Mouse (Mus musculus) kidney, postnatal 0 days (tissue): ENCODE data around the gene Esp8. TPM values are rescaled to one million over a fixed set of nuclear protein-coding genes. Genes with fewer than 3 reads are reported as not detected.

Experiments
- ATAC-seq: fragments of 200-750 bp; cut with Nextera tagmentation; replicated peaks from 2 replicates; pipeline ENCODE4 v1.8.0; 2017; ENCODE audit warnings: low read depth, moderate number of reproducible peaks, moderate TSS enrichment, moderate library complexity; ENCODE audit not compliant: low FRiP score
- DNase-seq: peaks from one replicate; pipeline ENCODE4 v3.0.0-alpha.2; 2016; ENCODE audit warnings: low spot score
- H3K27ac ChIP-seq: fragments of 300-500 bp; sonication (generic); 2 replicates; pipeline ENCODE4 v1.5.1; 2014; ENCODE audit warnings: mild to moderate bottlenecking
- H3K27me3 ChIP-seq: fragments of 300-500 bp; sonication (generic); 2 replicates; pipeline ENCODE4 v1.6.1; 2014; ENCODE audit warnings: low read length, mixed read lengths; ENCODE audit not compliant: insufficient read depth
- H3K36me3 ChIP-seq: fragments of 300-500 bp; sonication (generic); 2 replicates; pipeline ENCODE4 v1.6.1; 2014; ENCODE audit warnings: low read length, mixed read lengths; ENCODE audit not compliant: insufficient read depth
- H3K4me1 ChIP-seq: fragments of 300-500 bp; sonication (generic); replicated peaks from 2 replicates; pipeline ENCODE4 v1.6.1; 2014; ENCODE audit warnings: antibody characterized with exemption, low read length, mixed read lengths; ENCODE audit not compliant: insufficient read depth
- H3K4me2 ChIP-seq: fragments of 300-500 bp; sonication (generic); 2 replicates; pipeline ENCODE4 v1.6.1; 2014; ENCODE audit warnings: mild to moderate bottlenecking, low read length, moderate library complexity, mixed read lengths
- H3K4me3 ChIP-seq: fragments of 300-500 bp; sonication (generic); replicated peaks from 2 replicates; pipeline ENCODE4 v1.5.1; 2014; ENCODE audit warnings: low read depth, low read length
- H3K9ac ChIP-seq: fragments of 300-500 bp; sonication (generic); 2 replicates; pipeline ENCODE4 v1.6.1; 2014; ENCODE audit warnings: low read depth, low read length
- H3K9me3 ChIP-seq: fragments of 300-500 bp; sonication (generic); replicated peaks from 2 replicates; pipeline ENCODE4 v1.6.1; 2016; ENCODE audit warnings: low read length, inconsistent platforms, mixed read lengths
- CTCF ChIP-seq: IDR thresholded peaks from 2 replicates; pipeline ENCODE4 v1.5.1; 2016; ENCODE audit warnings: antibody characterized with exemption, low read depth, mild to moderate bottlenecking, moderate library complexity
- WGBS: fragments of 180-500 bp; shearing (Covaris S2); extraction: QIAGEN DNeasy Blood & Tissue Kit; methylation state at CpG from one replicate; pipeline ENCODE4 v1.1.7; 2014; 5-methylcytosine and 5-hydroxymethylcytosine counted together
- polyA plus RNA-seq: library from polyadenylated mRNA; unstranded; fragments of >200 nt; fragmentation: Nextera tagmentation; extraction: Ambion mirVana; gene quantifications from 2 replicates; pipeline ENCODE4 v1.2.1, GENCODE M21; 2015

Gene Esp8
- polyA plus RNA-seq, 1 experiment from 2014 or later: 0.33 TPM

DNA sequence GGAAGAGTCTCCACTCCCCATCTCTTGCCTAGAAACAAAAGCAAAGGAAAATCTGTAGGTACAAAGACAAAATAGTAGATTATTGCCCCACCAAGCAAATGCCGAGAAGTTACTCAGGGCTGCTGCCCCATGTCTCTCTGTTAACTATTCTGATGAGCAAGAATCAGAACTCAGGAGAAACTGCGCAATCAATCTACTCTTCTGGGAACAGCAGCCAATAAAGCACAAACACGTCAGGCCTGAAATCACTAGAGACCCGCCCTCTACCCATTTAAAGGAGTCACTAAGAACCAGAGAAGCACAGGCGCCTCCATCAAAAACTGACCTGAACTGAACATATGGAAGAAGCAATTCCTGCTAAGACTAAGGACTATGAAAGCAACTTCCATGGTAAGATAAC lies 41.4 kb downstream of the Esp8 start, which contains the start of gene Esp6:
TSS of gene Esp6 (plus strand) at position 301 of the 400 bp plus-strand sequence.
- Histone ChIP-seq H3K27me3 (no peaks in the 10 kb centered on the region), H3K36me3 (no peaks in the 10 kb centered on the region), H3K9me3 (no peaks in the 10 kb centered on the region), H3K27ac (no peak within 1 kb of the TSS), H3K9ac (no peak within 1 kb of the TSS), H3K4me3 (no peak within 1 kb of the TSS), H3K4me2 (no peak within 1 kb of the TSS), H3K4me1 (no peaks in the 10 kb centered on the region)
- TF ChIP-seq CTCF: no peak
- DNase-seq: no peak
- ATAC-seq: no peak
- 82% methylated on average over 5 of the region's 5 CpGs for WGBS

Other genes starting within 250 kb of the Esp8 start
- gene Crisp1, start 200.8 kb upstream of the Esp8 start, polyA plus RNA-seq: 6.2 and 12.2 TPM in 2 replicates
- not detected in 2 replicates for gene Esp6, start 41.5 kb downstream of the Esp8 start, polyA plus RNA-seq
- not detected in 2 replicates for gene Esp4, start 78.6 kb downstream of the Esp8 start, polyA plus RNA-seq
- not detected in 2 replicates for gene Esp3, start 112.1 kb downstream of the Esp8 start, polyA plus RNA-seq
- gene Esp1, start 207.1 kb downstream of the Esp8 start, polyA plus RNA-seq: not detected in 2 replicates